Comparison of ENCODE assay signal across 10 mouse cellular contexts in the genomic region with DNA sequence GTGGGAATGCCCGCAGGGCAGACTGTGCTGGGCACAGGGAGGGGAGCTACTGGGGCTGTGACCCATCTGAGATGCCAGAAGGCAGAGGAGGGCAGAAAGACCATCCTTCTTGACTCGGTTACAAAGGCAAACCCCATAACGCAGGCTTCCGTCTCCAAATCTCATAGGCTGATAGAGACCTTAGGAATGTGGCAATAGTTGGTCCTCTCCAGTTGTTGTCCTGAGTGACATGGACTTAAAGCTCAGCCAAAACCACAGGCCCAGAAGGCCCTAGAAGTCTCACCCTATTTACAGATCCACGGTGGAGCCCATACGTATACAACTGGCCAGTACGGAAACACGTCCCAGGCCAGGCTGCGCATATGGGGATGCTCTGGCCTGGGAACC. TPM values are rescaled to one million over a fixed set of nuclear protein-coding genes. Genes with fewer than 3 reads are reported as not detected.
DNase-seq lines count a peak whose midpoint lies in the region; ATAC-seq and TF ChIP-seq lines count a peak whose summit lies in the region.
"Had no signal": no experiment of that assay in that cellular context is flagged by ENCODE, and none has a peak within 500 bp of the region (broad histone marks: within the 10 kb centered on the region; RNA-seq: fewer than 3 reads in every experiment).

No protein-coding gene starts in this region.

- H3K36me3 ChIP-seq in hindbrain, embryonic 11.5 days (ENCODE audit: control insufficient read depth, insufficient read depth, low read length), result no peaks in the 10 kb centered on the region
- H3K36me3 ChIP-seq in hindbrain, embryonic 16.5 days (ENCODE audit: control insufficient read depth, insufficient read depth, low read length), result no peaks in the 10 kb centered on the region
- H3K36me3 ChIP-seq in forebrain, embryonic 14.5 days (ENCODE audit: control insufficient read depth, insufficient read depth, low read length), result no peaks in the 10 kb centered on the region
- H3K36me3 ChIP-seq in liver, embryonic 16.5 days (ENCODE audit: control insufficient read depth, insufficient read depth), result no peaks in the 10 kb centered on the region

- no peak for TF ChIP-seq CTCF in left cerebral cortex, adult 2 months (IDR thresholded peaks at IDR 0.05)

- H3K27me3 ChIP-seq in hindbrain, embryonic 11.5 days (ENCODE audit: control insufficient read depth, insufficient read depth, low read length), result peaks cover 5% of the 10 kb centered on the region; the same call in 1 of the 2 replicates
- H3K27me3 ChIP-seq in hindbrain, embryonic 16.5 days (replicated peaks; ENCODE audit: control insufficient read depth, insufficient read depth, low read length), result peaks cover 19% of the 10 kb centered on the region
- no peaks in the 10 kb centered on the region for H3K27me3 ChIP-seq in forebrain, embryonic 14.5 days (replicated peaks; ENCODE audit: control insufficient read depth, insufficient read depth, low read length)
- H3K27me3 ChIP-seq in liver, embryonic 16.5 days (ENCODE audit: control insufficient read depth, insufficient read depth, low read depth, low read length), result peaks cover 36% of the 10 kb centered on the region

- H3K4me3 ChIP-seq in hindbrain, embryonic 11.5 days (ENCODE audit: low read depth, low read length), result no peak overlapping the region
- no peak overlapping the region for H3K4me3 ChIP-seq in hindbrain, embryonic 16.5 days (ENCODE audit: low read length)
- no peak overlapping the region for H3K4me3 ChIP-seq in forebrain, embryonic 14.5 days (ENCODE audit: low read depth, low read length)
- H3K4me3 ChIP-seq in liver, embryonic 16.5 days (ENCODE audit: low read depth, low read length), result no peak overlapping the region
- no peak overlapping the region for H3K4me3 ChIP-seq in left cerebral cortex, adult 2 months

- no peak overlapping the region for H3K9ac ChIP-seq in hindbrain, embryonic 11.5 days (ENCODE audit: low read depth, low read length)
- no peak overlapping the region for H3K9ac ChIP-seq in hindbrain, embryonic 16.5 days (ENCODE audit: low read depth, low read length)
- no peak overlapping the region for H3K9ac ChIP-seq in forebrain, embryonic 14.5 days (ENCODE audit: low read length)
- no peak overlapping the region for H3K9ac ChIP-seq in liver, embryonic 16.5 days (ENCODE audit: low read depth, low read length)

- no peak for DNase-seq in hindbrain, embryonic 11.5 days (ENCODE audit: low spot score)
- DNase-seq in A20 (ENCODE audit: low read depth, low spot score), result peak; percentile 15
- no peak for DNase-seq in forebrain, embryonic 14.5 days (ENCODE audit: low spot score)
- no peak for DNase-seq in left cerebral cortex, adult 2 months (ENCODE audit: extremely low spot score in 1 of 2, low spot score in 2 of 2)
- no peak for DNase-seq in frontal cortex, postnatal 25 days (ENCODE audit: low spot score in 2 of 2)
- DNase-seq: adrenal gland, postnatal 36 days; cerebellum, adult 9-11 months had no signal

- WGBS in hindbrain, embryonic 11.5 days, result 33% methylated on average over 9 of the region's 9 CpGs
- WGBS in hindbrain, embryonic 16.5 days, result 43% methylated on average over 9 of the region's 9 CpGs
- WGBS in forebrain, embryonic 14.5 days, result 28% methylated on average over 9 of the region's 9 CpGs
- 73% methylated on average over 9 of the region's 9 CpGs for WGBS in liver, embryonic 16.5 days (ENCODE audit: insufficient replicate concordance)

- H3K9me3 ChIP-seq in hindbrain, embryonic 11.5 days (ENCODE audit: control insufficient read depth, low read length), result no peaks in the 10 kb centered on the region
- no peaks in the 10 kb centered on the region for H3K9me3 ChIP-seq in hindbrain, embryonic 16.5 days (ENCODE audit: control insufficient read depth, low read length)
- no peaks in the 10 kb centered on the region for H3K9me3 ChIP-seq in forebrain, embryonic 14.5 days (replicated peaks; ENCODE audit: control insufficient read depth, low read length)
- H3K9me3 ChIP-seq in liver, embryonic 16.5 days (replicated peaks; ENCODE audit: control insufficient read depth, low read length), result no peaks in the 10 kb centered on the region

- no peak overlapping the region for H3K4me2 ChIP-seq in hindbrain, embryonic 11.5 days (replicated peaks; ENCODE audit: low read depth, low read length)
- H3K4me2 ChIP-seq in hindbrain, embryonic 16.5 days (ENCODE audit: low read length), result no peak overlapping the region
- peak overlapping the region; percentile 83 for H3K4me2 ChIP-seq in forebrain, embryonic 14.5 days (ENCODE audit: low read length)
- no peak overlapping the region for H3K4me2 ChIP-seq in liver, embryonic 16.5 days (ENCODE audit: low read depth, low read length)

- no peak for ATAC-seq in hindbrain, embryonic 11.5 days (ENCODE audit: low FRiP score)
- ATAC-seq in hindbrain, embryonic 16.5 days, result no peak
- ATAC-seq in forebrain, embryonic 14.5 days, result no peak
- ATAC-seq in liver, embryonic 16.5 days (ENCODE audit: low read depth), result peak; percentile 19; the same call in 1 of the 2 replicates
- ATAC-seq in erythroblast, adult 5-6 weeks (replicated peaks; ENCODE audit: low FRiP score, poor library complexity, severe bottlenecking), result no peak

- intact Hi-C loops in left cerebral cortex, adult 2 months (cut with DNase I), result no loop called here

- peak overlapping the region; percentile 86; the same call in 1 of the 2 replicates for H3K27ac ChIP-seq in hindbrain, embryonic 11.5 days (ENCODE audit: low read depth, low read length)
- H3K27ac ChIP-seq in hindbrain, embryonic 16.5 days (ENCODE audit: low read depth, low read length), result no peak overlapping the region
- peak overlapping the region; percentile 90 for H3K27ac ChIP-seq in forebrain, embryonic 14.5 days (ENCODE audit: low read depth, low read length)
- H3K27ac ChIP-seq in liver, embryonic 16.5 days (ENCODE audit: low read length), result no peak overlapping the region
- H3K27ac ChIP-seq in left cerebral cortex, adult 2 months, result no peak overlapping the region

- H3K4me1 ChIP-seq in hindbrain, embryonic 11.5 days (replicated peaks; ENCODE audit: control insufficient read depth, insufficient read depth, low read length), result peaks cover 44% of the 10 kb centered on the region
- H3K4me1 ChIP-seq in hindbrain, embryonic 16.5 days (ENCODE audit: control insufficient read depth, insufficient read depth, low read depth, low read length), result peaks cover 23% of the 10 kb centered on the region
- peaks cover 62% of the 10 kb centered on the region for H3K4me1 ChIP-seq in forebrain, embryonic 14.5 days (ENCODE audit: control insufficient read depth, insufficient read depth, low read length)
- peaks cover 9% of the 10 kb centered on the region for H3K4me1 ChIP-seq in liver, embryonic 16.5 days (ENCODE audit: control insufficient read depth, low read depth, low read length)

RNA-seq across cellular contexts. Expression of gene Fgfr3, which starts 27.0 kb away (rescaled TPM):
- polyA plus RNA-seq in hindbrain, embryonic 11.5 days (2014; fragmentation: Nextera tagmentation; extraction: Ambion mirVana), result 50.9 and 56.4 TPM in 2 replicates
- polyA plus RNA-seq in hindbrain, embryonic 16.5 days (2015; fragmentation: Nextera tagmentation; extraction: Ambion mirVana), result 45.9 and 48.2 TPM in 2 replicates
- 27.5 and 30.8 TPM in 2 replicates for polyA plus RNA-seq in forebrain, embryonic 14.5 days (2014; fragmentation: Nextera tagmentation; extraction: Ambion mirVana)
- 2.9 and 3.4 TPM in 2 replicates for polyA plus RNA-seq in liver, embryonic 16.5 days (2015; fragmentation: Nextera tagmentation; extraction: Ambion mirVana)
- not detected in 2 replicates for total RNA-seq in erythroblast, adult 5-6 weeks (2015; ENCODE audit: low replicate concordance)
- total RNA-seq in erythroblast, adult 5-6 weeks (2017; ENCODE audit: low replicate concordance), result not detected in 2 replicates
- 100 to 1,000 TPM; 112 to 140 TPM for total RNA-seq in left cerebral cortex, adult 2 months (2021)

RNA-seq across cellular contexts. Expression of gene Tmem129, which starts 36.2 kb away (rescaled TPM):
- polyA plus RNA-seq in hindbrain, embryonic 11.5 days (2014; fragmentation: Nextera tagmentation; extraction: Ambion mirVana), result 37.2 and 39.0 TPM in 2 replicates
- polyA plus RNA-seq in hindbrain, embryonic 16.5 days (2015; fragmentation: Nextera tagmentation; extraction: Ambion mirVana), result 32.5 and 35.3 TPM in 2 replicates
- 35.8 and 39.5 TPM in 2 replicates for polyA plus RNA-seq in forebrain, embryonic 14.5 days (2014; fragmentation: Nextera tagmentation; extraction: Ambion mirVana)
- polyA plus RNA-seq in liver, embryonic 16.5 days (2015; fragmentation: Nextera tagmentation; extraction: Ambion mirVana), result 21.7 and 21.8 TPM in 2 replicates
- total RNA-seq in erythroblast, adult 5-6 weeks (2015; ENCODE audit: low replicate concordance), result 10.0 and 12.3 TPM in 2 replicates
- total RNA-seq in erythroblast, adult 5-6 weeks (2017; ENCODE audit: low replicate concordance), result 10.1 and 14.2 TPM in 2 replicates
- total RNA-seq in left cerebral cortex, adult 2 months (2021), result 10 to 100 TPM; 24.8 to 26.7 TPM

RNA-seq across cellular contexts. Expression of gene Tacc3, which starts 36.5 kb away (rescaled TPM):
- polyA plus RNA-seq in hindbrain, embryonic 11.5 days (2014; fragmentation: Nextera tagmentation; extraction: Ambion mirVana), result 232 and 255 TPM in 2 replicates
- 42.2 and 46.0 TPM in 2 replicates for polyA plus RNA-seq in hindbrain, embryonic 16.5 days (2015; fragmentation: Nextera tagmentation; extraction: Ambion mirVana)
- 94.5 and 98.2 TPM in 2 replicates for polyA plus RNA-seq in forebrain, embryonic 14.5 days (2014; fragmentation: Nextera tagmentation; extraction: Ambion mirVana)
- 127 and 129 TPM in 2 replicates for polyA plus RNA-seq in liver, embryonic 16.5 days (2015; fragmentation: Nextera tagmentation; extraction: Ambion mirVana)
- 58.2 and 84.0 TPM in 2 replicates for total RNA-seq in erythroblast, adult 5-6 weeks (2015; ENCODE audit: low replicate concordance)
- 72.4 and 139 TPM in 2 replicates for total RNA-seq in erythroblast, adult 5-6 weeks (2017; ENCODE audit: low replicate concordance)
- total RNA-seq in left cerebral cortex, adult 2 months (2021), result 1 to 10 TPM; 5.3 to 7.2 TPM

RNA-seq across cellular contexts. Expression of gene Slbp, which starts 42.1 kb away (rescaled TPM):
- polyA plus RNA-seq in hindbrain, embryonic 11.5 days (2014; fragmentation: Nextera tagmentation; extraction: Ambion mirVana), result 257 and 262 TPM in 2 replicates
- polyA plus RNA-seq in hindbrain, embryonic 16.5 days (2015; fragmentation: Nextera tagmentation; extraction: Ambion mirVana), result 128 and 133 TPM in 2 replicates
- polyA plus RNA-seq in forebrain, embryonic 14.5 days (2014; fragmentation: Nextera tagmentation; extraction: Ambion mirVana), result 154 and 159 TPM in 2 replicates
- polyA plus RNA-seq in liver, embryonic 16.5 days (2015; fragmentation: Nextera tagmentation; extraction: Ambion mirVana), result 214 and 245 TPM in 2 replicates
- total RNA-seq in erythroblast, adult 5-6 weeks (2015; ENCODE audit: low replicate concordance), result 123 and 133 TPM in 2 replicates
- 192 and 271 TPM in 2 replicates for total RNA-seq in erythroblast, adult 5-6 weeks (2017; ENCODE audit: low replicate concordance)
- total RNA-seq in left cerebral cortex, adult 2 months (2021), result 10 to 100 TPM; 24.4 to 25.7 TPM

Comparison
In these comparisons a context has a peak if more than half of its experiments do, and no peak if none do; other contexts are left out.
1. H3K27ac ChIP-seq: peak in hindbrain, embryonic 11.5 days (single experiment) and forebrain, embryonic 14.5 days (single experiment); none in hindbrain, embryonic 16.5 days (single experiment), liver, embryonic 16.5 days (single experiment) and left cerebral cortex, adult 2 months (single experiment).